Mouse (Mus musculus): Measurements from ENCODE around the gene Cdhr5.

Gene Cdhr5

GRCm38 (mm10) chr7:141276546-141276945 lies at the start of gene Cdhr5:
Gene Cdhr5 (minus strand): TSS chr7:141276786.
- peak; percentile 45 for DNase-seq (ENCODE audit: low spot score)

- no peak for DNase-seq (ENCODE audit: low spot score)
Observed at GRCm38 (mm10) chr7:141324686-141325085, 48.1 kb upstream of the Cdhr5 start.

- no peak for DNase-seq (ENCODE audit: low spot score)
Observed at GRCm38 (mm10) chr7:141319446-141319845, 42.9 kb upstream of the Cdhr5 start.

GRCm38 (mm10) chr7:141317619-141318132 lies 41.1 kb upstream of the Cdhr5 start:
- DNase-seq (ENCODE audit: low spot score), result no peak

- no peak for DNase-seq (ENCODE audit: low spot score)
Observed at GRCm38 (mm10) chr7:141315974-141316373, 39.4 kb upstream of the Cdhr5 start.

- DNase-seq (ENCODE audit: low spot score), result no peak
Observed at GRCm38 (mm10) chr7:141315076-141315475, 38.5 kb upstream of the Cdhr5 start.

- no peak for DNase-seq (ENCODE audit: low spot score)
Observed at GRCm38 (mm10) chr7:141314416-141314815, 37.8 kb upstream of the Cdhr5 start.

GRCm38 (mm10) chr7:141304537-141304936 lies 28.0 kb upstream of the Cdhr5 start:
- no peak for DNase-seq (ENCODE audit: low spot score)

- no peak for DNase-seq (ENCODE audit: low spot score)
Observed at GRCm38 (mm10) chr7:141302702-141303268, 26.2 kb upstream of the Cdhr5 start.

GRCm38 (mm10) chr7:141301386-141301785 lies 24.8 kb upstream of the Cdhr5 start:
- DNase-seq (ENCODE audit: low spot score), result no peak

- no peak for DNase-seq (ENCODE audit: low spot score)
Observed at GRCm38 (mm10) chr7:141299175-141299574, 22.6 kb upstream of the Cdhr5 start.

GRCm38 (mm10) chr7:141297926-141298650 lies 21.5 kb upstream of the Cdhr5 start:
- DNase-seq (ENCODE audit: low spot score), result no peak

- no peak for DNase-seq (ENCODE audit: low spot score)
Observed at GRCm38 (mm10) chr7:141294479-141294878, 17.9 kb upstream of the Cdhr5 start.

GRCm38 (mm10) chr7:141293852-141294471 lies 17.4 kb upstream of the Cdhr5 start:
- peak; percentile 19 for DNase-seq (ENCODE audit: low spot score)

GRCm38 (mm10) chr7:141292583-141293388 lies 16.2 kb upstream of the Cdhr5 start:
- DNase-seq (ENCODE audit: low spot score), result no peak

- peak; percentile 35 for DNase-seq (ENCODE audit: low spot score)
Observed at GRCm38 (mm10) chr7:141291921-141292582, 15.5 kb upstream of the Cdhr5 start, which contains the start of gene Drd4. Gene Drd4 (plus strand): TSS chr7:141292006.

GRCm38 (mm10) chr7:141288042-141288441 lies 11.5 kb upstream of the Cdhr5 start:
- DNase-seq (ENCODE audit: low spot score), result no peak

- DNase-seq (ENCODE audit: low spot score), result no peak
Observed at GRCm38 (mm10) chr7:141282756-141283155, 6.2 kb upstream of the Cdhr5 start.

- no peak for DNase-seq (ENCODE audit: low spot score)
Observed at GRCm38 (mm10) chr7:141281442-141281841, 4.9 kb upstream of the Cdhr5 start.

- peak; percentile 47 for DNase-seq (ENCODE audit: low spot score)
Observed at GRCm38 (mm10) chr7:141278766-141279590, 2.4 kb upstream of the Cdhr5 start, which contains the start of gene Sct. Gene Sct (minus strand): TSS chr7:141279133.
